Mouse (Mus musculus): Measurements from ENCODE around the gene Ermp1. TPM values are rescaled to one million over a fixed set of nuclear protein-coding genes. Genes with fewer than 3 reads are reported as not detected.

The Ermp1 gene
- polyA plus RNA-seq, 1 experiment: 29.4 TPM

DNA sequence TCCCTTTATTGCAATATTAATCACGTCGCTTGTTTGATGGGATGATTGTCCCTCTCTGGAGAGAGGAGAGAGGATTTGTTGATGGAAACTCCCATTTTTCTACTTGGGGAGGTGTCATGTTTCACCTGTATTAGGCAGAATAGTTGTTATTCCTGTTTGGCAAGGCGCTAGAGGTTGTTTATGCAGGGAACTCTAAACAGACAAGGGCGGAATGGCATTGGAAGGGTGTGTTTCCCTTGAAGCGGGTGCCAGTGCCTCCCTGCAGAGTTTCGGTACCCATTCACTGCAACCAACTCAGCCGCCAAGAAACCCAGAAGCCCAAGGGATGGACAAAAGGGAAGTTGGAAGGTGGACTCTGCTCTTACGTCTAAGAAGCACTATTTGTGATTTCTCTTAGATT is 15.6 kb upstream of the Ermp1 start:
- Histone ChIP-seq H3K4me1 (ENCODE audit: control insufficient read depth, insufficient read depth, low read length) (peaks cover 9% of the 10 kb centered on the region; the same call in 1 of the 2 replicates), H3K4me3 (ENCODE audit: insufficient read depth, low read length) (no peak overlapping the region), H3K27ac (ENCODE audit: insufficient read depth, low read length) (no peak overlapping the region)
- TF ChIP-seq POLR2A (IDR thresholded peaks at IDR 0.05; ENCODE audit: low read depth, low read length) (no peak), CTCF (IDR thresholded peaks at IDR 0.05; ENCODE audit: borderline replicate concordance, insufficient read depth, low read length) (no peak)

GRCm38 (mm10) chr19:29661974-29662580 is 13.9 kb upstream of the Ermp1 start:
- no peak for TF ChIP-seq POLR2A (IDR thresholded peaks at IDR 0.05; ENCODE audit: low read depth, low read length)
- TF ChIP-seq CTCF (IDR thresholded peaks at IDR 0.05; ENCODE audit: borderline replicate concordance, insufficient read depth, low read length): no peak
- H3K27ac ChIP-seq (ENCODE audit: insufficient read depth, low read length): no peak overlapping the region
- H3K4me1 ChIP-seq (ENCODE audit: control insufficient read depth, insufficient read depth, low read length): peaks cover 9% of the 10 kb centered on the region; the same call in 1 of the 2 replicates
- no peak overlapping the region for H3K4me3 ChIP-seq (ENCODE audit: insufficient read depth, low read length)

GRCm38 (mm10) chr19:29660835-29661764 is 12.9 kb upstream of the Ermp1 start:
- Histone ChIP-seq H3K4me3 (ENCODE audit: insufficient read depth, low read length) (no peak overlapping the region), H3K4me1 (ENCODE audit: control insufficient read depth, insufficient read depth, low read length) (peaks cover 17% of the 10 kb centered on the region; the same call in 1 of the 2 replicates), H3K27ac (ENCODE audit: insufficient read depth, low read length) (no peak overlapping the region)
- TF ChIP-seq POLR2A (IDR thresholded peaks at IDR 0.05; ENCODE audit: low read depth, low read length) (no peak), CTCF (IDR thresholded peaks at IDR 0.05; ENCODE audit: borderline replicate concordance, insufficient read depth, low read length) (no peak)

DNA sequence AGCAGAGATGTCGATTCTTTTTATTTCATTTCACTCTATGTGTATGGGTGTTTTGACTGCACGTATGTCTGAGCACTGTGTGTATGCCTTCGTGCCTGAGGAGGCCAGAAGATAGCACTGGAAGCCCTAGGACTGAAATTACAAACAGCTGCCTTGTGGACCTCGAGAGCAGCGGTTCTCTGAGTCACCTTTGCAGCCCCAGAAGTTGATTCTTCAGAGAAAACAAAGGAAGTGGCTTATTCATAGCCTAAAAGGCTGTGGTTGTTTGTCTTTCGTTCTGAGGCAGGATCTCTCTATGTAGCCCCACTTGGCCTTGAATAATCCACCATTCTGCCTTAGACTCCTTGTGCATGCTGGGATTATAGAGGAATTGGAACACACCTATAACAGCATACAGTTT is 11.5 kb upstream of the Ermp1 start:
- H3K27ac ChIP-seq (ENCODE audit: insufficient read depth, low read length): peak overlapping the region; percentile 74
- H3K4me3 ChIP-seq (ENCODE audit: insufficient read depth, low read length): no peak overlapping the region
- TF ChIP-seq POLR2A (IDR thresholded peaks at IDR 0.05; ENCODE audit: low read depth, low read length) (no peak), CTCF (IDR thresholded peaks at IDR 0.05; ENCODE audit: borderline replicate concordance, insufficient read depth, low read length) (no peak)
- peaks cover 22% of the 10 kb centered on the region for H3K4me1 ChIP-seq (ENCODE audit: control insufficient read depth, insufficient read depth, low read length)

GRCm38 (mm10) chr19:29658836-29659235 is 10.6 kb upstream of the Ermp1 start:
- Histone ChIP-seq H3K27ac (ENCODE audit: insufficient read depth, low read length) (no peak overlapping the region), H3K4me3 (ENCODE audit: insufficient read depth, low read length) (no peak overlapping the region), H3K4me1 (ENCODE audit: control insufficient read depth, insufficient read depth, low read length) (peaks cover 25% of the 10 kb centered on the region)
- no peak for TF ChIP-seq CTCF (IDR thresholded peaks at IDR 0.05; ENCODE audit: borderline replicate concordance, insufficient read depth, low read length)
- TF ChIP-seq POLR2A (IDR thresholded peaks at IDR 0.05; ENCODE audit: low read depth, low read length): no peak

GRCm38 (mm10) chr19:29657558-29657957 is 9.3 kb upstream of the Ermp1 start:
- no peak overlapping the region for H3K27ac ChIP-seq (ENCODE audit: insufficient read depth, low read length)
- TF ChIP-seq POLR2A (IDR thresholded peaks at IDR 0.05; ENCODE audit: low read depth, low read length) (no peak), CTCF (IDR thresholded peaks at IDR 0.05; ENCODE audit: borderline replicate concordance, insufficient read depth, low read length) (no peak)
- H3K4me1 ChIP-seq (ENCODE audit: control insufficient read depth, insufficient read depth, low read length): peaks cover 30% of the 10 kb centered on the region
- no peak overlapping the region for H3K4me3 ChIP-seq (ENCODE audit: insufficient read depth, low read length)

- TF ChIP-seq POLR2A (IDR thresholded peaks at IDR 0.05; ENCODE audit: low read depth, low read length) (no peak), CTCF (IDR thresholded peaks at IDR 0.05; ENCODE audit: borderline replicate concordance, insufficient read depth, low read length) (no peak)
- H3K4me3 ChIP-seq (ENCODE audit: insufficient read depth, low read length): no peak overlapping the region
- no peak overlapping the region for H3K27ac ChIP-seq (ENCODE audit: insufficient read depth, low read length)
- peaks cover 30% of the 10 kb centered on the region for H3K4me1 ChIP-seq (ENCODE audit: control insufficient read depth, insufficient read depth, low read length)
Measured at GRCm38 (mm10) chr19:29657033-29657432, 8.8 kb upstream of the Ermp1 start.

DNA sequence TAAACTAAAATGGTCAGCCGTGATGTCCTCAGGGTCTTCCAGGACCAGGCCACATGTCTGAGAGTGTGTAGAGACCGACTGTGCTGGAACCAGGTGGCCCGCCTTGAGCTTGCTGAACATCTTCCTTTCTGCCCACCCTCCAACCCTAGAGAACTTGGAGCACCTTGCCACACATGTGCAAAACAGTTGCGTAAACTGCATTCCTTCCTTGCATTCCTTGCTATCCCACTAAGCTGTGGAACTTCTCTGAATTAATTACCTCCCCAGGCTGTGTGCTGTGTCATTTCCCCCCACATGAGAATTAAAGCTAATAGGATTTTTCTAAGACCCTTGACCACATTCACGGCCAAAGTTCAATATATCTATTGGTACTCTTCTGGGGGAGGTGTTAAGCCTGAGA is 8.4 kb upstream of the Ermp1 start:
- no peak for TF ChIP-seq POLR2A (IDR thresholded peaks at IDR 0.05; ENCODE audit: low read depth, low read length)
- no peak for TF ChIP-seq CTCF (IDR thresholded peaks at IDR 0.05; ENCODE audit: borderline replicate concordance, insufficient read depth, low read length)
- no peak overlapping the region for H3K27ac ChIP-seq (ENCODE audit: insufficient read depth, low read length)

GRCm38 (mm10) chr19:29656029-29656428 is 7.8 kb upstream of the Ermp1 start:
- Histone ChIP-seq H3K4me3 (ENCODE audit: insufficient read depth, low read length) (no peak overlapping the region), H3K4me1 (ENCODE audit: control insufficient read depth, insufficient read depth, low read length) (peaks cover 30% of the 10 kb centered on the region), H3K27ac (ENCODE audit: insufficient read depth, low read length) (no peak overlapping the region)
- no peak for TF ChIP-seq POLR2A (IDR thresholded peaks at IDR 0.05; ENCODE audit: low read depth, low read length)

More for the DNA sequence above, 8.4 kb upstream of the Ermp1 start:
- Histone ChIP-seq H3K4me3 (ENCODE audit: insufficient read depth, low read length) (no peak overlapping the region), H3K4me1 (ENCODE audit: control insufficient read depth, insufficient read depth, low read length) (peaks cover 30% of the 10 kb centered on the region)

GRCm38 (mm10) chr19:29655148-29655547 is 6.9 kb upstream of the Ermp1 start:
- Histone ChIP-seq H3K27ac (ENCODE audit: insufficient read depth, low read length) (no peak overlapping the region), H3K4me3 (ENCODE audit: insufficient read depth, low read length) (no peak overlapping the region), H3K4me1 (ENCODE audit: control insufficient read depth, insufficient read depth, low read length) (peaks cover 30% of the 10 kb centered on the region)
- no peak for TF ChIP-seq POLR2A (IDR thresholded peaks at IDR 0.05; ENCODE audit: low read depth, low read length)
- no peak for TF ChIP-seq CTCF (IDR thresholded peaks at IDR 0.05; ENCODE audit: borderline replicate concordance, insufficient read depth, low read length)
